Mouse (Mus musculus): ENCODE measurements around the gene Gm5089. TPM values are rescaled to one million over a fixed set of nuclear protein-coding genes. Genes with fewer than 3 reads are reported as not detected.

Gene Gm5089
- polyA plus RNA-seq, 1 experiment from 2014 or later, result not detected

- WGBS, result 3% methylated on average over 12 of the region's 12 CpGs
- Histone ChIP-seq H3K27me3 (ENCODE audit: control insufficient read depth, insufficient read depth, low read depth, low read length) (peaks cover 84% of the 10 kb centered on the region), H3K4me3 (ENCODE audit: low read length) (no peak overlapping the region), H3K9ac (ENCODE audit: low read length) (no peak overlapping the region), H3K4me1 (replicated peaks; ENCODE audit: control insufficient read depth, insufficient read depth, low read length) (no peaks in the 10 kb centered on the region; the same call in 1 of the 2 replicates), H3K27ac (ENCODE audit: low read length) (no peak overlapping the region), H3K36me3 (ENCODE audit: control insufficient read depth, insufficient read depth, low read length) (no peaks in the 10 kb centered on the region), H3K9me3 (ENCODE audit: control insufficient read depth, low read length) (no peaks in the 10 kb centered on the region), H3K4me2 (ENCODE audit: low read depth, low read length) (no peak overlapping the region)
- no peak for ATAC-seq (ENCODE audit: low read depth)
Observed at GRCm38 (mm10) chr14:122485635-122486181, 34.8 kb upstream of the Gm5089 start.

GRCm38 (mm10) chr14:122484844-122485551, 34.1 kb upstream of the Gm5089 start:
- Histone ChIP-seq H3K9ac (ENCODE audit: low read length) (no peak overlapping the region), H3K36me3 (ENCODE audit: control insufficient read depth, insufficient read depth, low read length) (no peaks in the 10 kb centered on the region), H3K4me3 (ENCODE audit: low read length) (no peak overlapping the region), H3K9me3 (ENCODE audit: control insufficient read depth, low read length) (no peaks in the 10 kb centered on the region), H3K27me3 (ENCODE audit: control insufficient read depth, insufficient read depth, low read depth, low read length) (peaks cover 83% of the 10 kb centered on the region), H3K4me2 (ENCODE audit: low read depth, low read length) (no peak overlapping the region), H3K4me1 (replicated peaks; ENCODE audit: control insufficient read depth, insufficient read depth, low read length) (no peaks in the 10 kb centered on the region), H3K27ac (ENCODE audit: low read length) (no peak overlapping the region)
- 1% methylated on average over 23 of the region's 24 CpGs for WGBS
- no peak for ATAC-seq (ENCODE audit: low read depth)

DNA sequence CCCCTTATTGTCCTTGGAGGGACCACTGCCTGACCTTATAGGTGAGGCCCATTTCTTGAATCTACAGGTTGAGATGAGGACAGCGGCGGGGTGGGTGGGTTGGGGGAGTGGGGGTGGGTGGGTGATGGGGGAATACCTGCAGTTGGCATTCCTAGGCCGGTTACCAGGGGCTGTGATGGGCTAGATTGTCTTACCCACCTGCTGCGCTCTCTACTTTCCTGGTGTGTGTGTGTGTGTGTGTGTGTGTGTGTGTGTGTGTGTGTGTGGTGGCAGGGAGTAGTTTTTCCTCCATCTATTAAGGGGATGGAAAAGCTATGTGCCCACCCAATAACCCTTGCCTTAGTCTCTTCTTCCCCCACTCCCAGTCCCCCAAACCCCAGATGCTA, 33.5 kb upstream of the Gm5089 start:
- Histone ChIP-seq H3K27ac (ENCODE audit: low read length) (no peak overlapping the region), H3K36me3 (ENCODE audit: control insufficient read depth, insufficient read depth, low read length) (no peaks in the 10 kb centered on the region), H3K9me3 (ENCODE audit: control insufficient read depth, low read length) (no peaks in the 10 kb centered on the region), H3K4me3 (ENCODE audit: low read length) (no peak overlapping the region), H3K27me3 (ENCODE audit: control insufficient read depth, insufficient read depth, low read depth, low read length) (peaks cover 80% of the 10 kb centered on the region), H3K4me1 (replicated peaks; ENCODE audit: control insufficient read depth, insufficient read depth, low read length) (no peaks in the 10 kb centered on the region), H3K4me2 (ENCODE audit: low read depth, low read length) (no peak overlapping the region), H3K9ac (ENCODE audit: low read length) (no peak overlapping the region)
- 0% methylated on average over 4 of the region's 4 CpGs for WGBS
- ATAC-seq (ENCODE audit: low read depth), result no peak

DNA sequence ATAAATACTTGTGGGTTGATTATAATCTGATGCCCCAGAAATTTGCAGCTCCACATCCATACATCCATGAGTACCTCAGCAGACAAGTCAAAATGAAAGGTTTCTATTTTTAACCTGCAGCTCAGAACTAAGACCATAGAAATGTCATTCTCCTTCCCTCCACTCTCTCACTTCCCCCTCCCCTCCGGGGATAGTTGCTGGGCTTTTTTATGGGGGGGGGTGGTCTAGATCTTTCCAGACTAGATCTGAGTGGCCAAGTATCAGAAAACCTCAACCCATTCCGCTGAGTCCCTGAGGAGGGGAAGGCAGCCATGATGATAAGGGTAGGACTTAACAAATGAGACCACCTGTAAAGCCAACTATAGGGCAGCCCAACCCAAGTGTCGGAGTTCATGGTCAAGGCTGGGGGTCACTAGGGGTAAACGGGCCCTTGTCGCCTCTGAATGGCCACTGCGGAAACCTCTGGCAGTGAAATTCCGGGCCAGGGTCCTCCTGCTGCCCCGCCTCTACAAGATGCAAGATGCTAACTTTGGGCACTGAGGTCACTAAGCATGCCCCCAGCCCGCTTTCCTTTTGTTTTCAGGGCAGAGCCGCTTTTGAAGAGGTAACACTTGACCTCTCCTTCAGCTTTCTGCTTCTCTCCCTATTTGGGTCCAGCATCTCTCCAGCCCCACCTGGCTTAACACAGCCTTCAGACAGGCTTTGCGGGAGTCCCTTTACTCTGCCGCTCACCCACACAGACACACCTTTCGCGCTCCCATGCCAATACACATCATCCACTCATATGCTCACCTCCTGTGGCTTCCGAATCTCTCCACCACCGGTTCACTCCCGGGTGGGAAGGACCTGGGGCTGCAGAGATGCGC, 32.9 kb upstream of the Gm5089 start:
- ATAC-seq (ENCODE audit: low read depth), result no peak
- no peaks in the 10 kb centered on the region for H3K9me3 ChIP-seq (ENCODE audit: control insufficient read depth, low read length)
- H3K4me3 ChIP-seq (ENCODE audit: low read length), result no peak overlapping the region
- H3K27me3 ChIP-seq (ENCODE audit: control insufficient read depth, insufficient read depth, low read depth, low read length), result peaks cover 79% of the 10 kb centered on the region
- H3K9ac ChIP-seq (ENCODE audit: low read length), result no peak overlapping the region
- no peaks in the 10 kb centered on the region for H3K4me1 ChIP-seq (replicated peaks; ENCODE audit: control insufficient read depth, insufficient read depth, low read length)
- no peak overlapping the region for H3K27ac ChIP-seq (ENCODE audit: low read length)
- no peak overlapping the region for H3K4me2 ChIP-seq (ENCODE audit: low read depth, low read length)
- no peaks in the 10 kb centered on the region for H3K36me3 ChIP-seq (ENCODE audit: control insufficient read depth, insufficient read depth, low read length)
- 3% methylated on average over 18 of the region's 18 CpGs for WGBS

- Histone ChIP-seq H3K4me1 (replicated peaks; ENCODE audit: control insufficient read depth, insufficient read depth, low read length) (no peaks in the 10 kb centered on the region), H3K9ac (ENCODE audit: low read length) (no peak overlapping the region), H3K27me3 (ENCODE audit: control insufficient read depth, insufficient read depth, low read depth, low read length) (peaks cover 86% of the 10 kb centered on the region), H3K27ac (ENCODE audit: low read length) (no peak overlapping the region), H3K4me3 (ENCODE audit: low read length) (no peak overlapping the region), H3K4me2 (ENCODE audit: low read depth, low read length) (no peak overlapping the region), H3K36me3 (ENCODE audit: control insufficient read depth, insufficient read depth, low read length) (no peaks in the 10 kb centered on the region), H3K9me3 (ENCODE audit: control insufficient read depth, low read length) (no peaks in the 10 kb centered on the region)
- ATAC-seq (ENCODE audit: low read depth), result no peak
- 5% methylated on average over 5 of the region's 5 CpGs for WGBS
Observed at GRCm38 (mm10) chr14:122483024-122483385, 32.1 kb upstream of the Gm5089 start.

- under 1% methylated on average over 36 of the region's 38 CpGs for WGBS
- Histone ChIP-seq H3K4me1 (replicated peaks; ENCODE audit: control insufficient read depth, insufficient read depth, low read length) (no peaks in the 10 kb centered on the region), H3K4me2 (ENCODE audit: low read depth, low read length) (no peak overlapping the region), H3K36me3 (ENCODE audit: control insufficient read depth, insufficient read depth, low read length) (no peaks in the 10 kb centered on the region), H3K9ac (ENCODE audit: low read length) (no peak overlapping the region), H3K27me3 (ENCODE audit: control insufficient read depth, insufficient read depth, low read depth, low read length) (peaks cover 90% of the 10 kb centered on the region), H3K27ac (ENCODE audit: low read length) (no peak overlapping the region), H3K9me3 (ENCODE audit: control insufficient read depth, low read length) (no peaks in the 10 kb centered on the region), H3K4me3 (ENCODE audit: low read length) (no peak overlapping the region)
- ATAC-seq (ENCODE audit: low read depth), result no peak
Observed at GRCm38 (mm10) chr14:122482081-122483023, 31.4 kb upstream of the Gm5089 start.

DNA sequence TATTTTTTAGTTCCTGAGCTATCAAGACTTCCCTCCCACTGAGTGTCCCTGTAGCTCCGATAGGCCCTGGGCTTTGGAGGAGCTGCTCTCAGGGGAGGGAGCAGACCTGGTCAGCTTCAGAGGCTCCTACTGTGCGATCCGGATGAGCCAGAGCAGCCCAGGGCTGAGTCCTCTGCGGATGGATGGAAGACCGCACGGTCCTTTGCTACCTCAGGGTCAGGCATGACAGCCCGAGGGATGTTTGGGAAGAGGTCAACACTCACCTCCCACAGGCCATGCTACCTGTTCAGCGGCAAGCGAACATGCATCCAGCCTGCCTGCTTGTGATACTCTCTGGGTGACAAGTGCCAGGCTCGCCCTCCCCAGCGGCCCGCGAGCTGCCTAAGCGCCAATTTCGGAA, 30.3 kb upstream of the Gm5089 start:
- Histone ChIP-seq H3K4me2 (ENCODE audit: low read depth, low read length) (no peak overlapping the region), H3K27ac (ENCODE audit: low read length) (no peak overlapping the region), H3K4me1 (replicated peaks; ENCODE audit: control insufficient read depth, insufficient read depth, low read length) (peaks cover under 1% of the 10 kb centered on the region; the same call in 1 of the 2 replicates), H3K4me3 (ENCODE audit: low read length) (no peak overlapping the region), H3K9ac (ENCODE audit: low read length) (no peak overlapping the region), H3K36me3 (ENCODE audit: control insufficient read depth, insufficient read depth, low read length) (no peaks in the 10 kb centered on the region), H3K9me3 (ENCODE audit: control insufficient read depth, low read length) (no peaks in the 10 kb centered on the region), H3K27me3 (ENCODE audit: control insufficient read depth, insufficient read depth, low read depth, low read length) (peaks cover 89% of the 10 kb centered on the region)
- ATAC-seq (ENCODE audit: low read depth), result no peak; the same call in 1 of the 2 replicates
- 1% methylated on average over 15 of the region's 15 CpGs for WGBS

GRCm38 (mm10) chr14:122480355-122480754, 29.4 kb upstream of the Gm5089 start:
- H3K9ac ChIP-seq (ENCODE audit: low read length), result no peak overlapping the region
- peaks cover 89% of the 10 kb centered on the region for H3K27me3 ChIP-seq (ENCODE audit: control insufficient read depth, insufficient read depth, low read depth, low read length)
- no peaks in the 10 kb centered on the region for H3K9me3 ChIP-seq (ENCODE audit: control insufficient read depth, low read length)
- peaks cover 9% of the 10 kb centered on the region for H3K4me1 ChIP-seq (replicated peaks; ENCODE audit: control insufficient read depth, insufficient read depth, low read length)
- no peak overlapping the region for H3K4me2 ChIP-seq (ENCODE audit: low read depth, low read length)
- no peak overlapping the region for H3K4me3 ChIP-seq (ENCODE audit: low read length)
- no peak overlapping the region for H3K27ac ChIP-seq (ENCODE audit: low read length)
- H3K36me3 ChIP-seq (ENCODE audit: control insufficient read depth, insufficient read depth, low read length), result no peaks in the 10 kb centered on the region
- ATAC-seq (ENCODE audit: low read depth), result no peak
- 6% methylated on average over 2 of the region's 2 CpGs for WGBS

All from lung, embryonic 16.5 days (tissue).